Mouse (Mus musculus): ENCODE measurements around the gene Crebl2.

DNA sequence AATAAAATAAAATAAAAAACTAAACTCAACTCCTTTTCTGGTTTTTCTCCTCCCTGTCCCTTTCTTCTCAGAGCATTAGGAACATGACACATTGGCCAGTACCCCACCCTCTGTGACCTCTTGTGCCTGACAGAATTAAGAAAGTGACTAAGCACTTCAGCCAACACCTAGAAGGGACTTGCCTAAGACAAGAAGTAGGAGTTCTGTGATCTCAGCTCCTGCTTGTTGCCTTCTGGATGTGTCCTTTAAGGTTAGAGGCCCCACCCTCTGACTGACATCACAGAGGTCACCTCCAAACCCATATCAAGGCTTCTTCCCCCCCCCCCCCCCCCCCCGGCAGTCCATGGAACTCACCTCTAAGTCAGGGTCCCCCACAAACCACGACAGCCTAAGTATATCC, 22.9 kb upstream of the Crebl2 start:
- TF ChIP-seq NRF1 (IDR thresholded peaks at IDR 0.05; ENCODE audit: insufficient read depth, low read depth, low read length, poor library complexity, severe bottlenecking) (no peak), GABPA (IDR thresholded peaks at IDR 0.05; ENCODE audit: low read depth, low read length) (no peak), POLR2AphosphoS2 (IDR thresholded peaks at IDR 0.05; ENCODE audit: low read length) (no peak), CTCF (IDR thresholded peaks at IDR 0.05 in 2 of 3, conservative IDR thresholded peaks at IDR 0.05 in 1 of 3; ENCODE audit: control insufficient read depth in 1 of 3, insufficient read depth in 1 of 3, low read depth in 2 of 3, low read length in 3 of 3, poor library complexity in 1 of 3, severe bottlenecking in 1 of 3) (no peak), POLR2A (IDR thresholded peaks at IDR 0.05; ENCODE audit: control insufficient read depth in 1 of 2, insufficient read depth in 1 of 2, low read depth in 1 of 2, low read length in 2 of 2, poor library complexity in 1 of 2) (no peak), ZC3H11A (IDR thresholded peaks at IDR 0.05; ENCODE audit: low read depth, low read length) (no peak), JUND (IDR thresholded peaks at IDR 0.05; ENCODE audit: low read depth, low read length) (no peak), GATA1 (IDR thresholded peaks at IDR 0.05; ENCODE audit: low read depth, low read length) (no peak), MAZ (IDR thresholded peaks at IDR 0.05; ENCODE audit: low read depth, low read length) (no peak), SIN3A (IDR thresholded peaks at IDR 0.05; ENCODE audit: low read length) (no peak), USF2 (IDR thresholded peaks at IDR 0.05; ENCODE audit: borderline replicate concordance in 1 of 2, insufficient read depth in 1 of 2, low read depth in 1 of 2, low read length in 2 of 2) (no peak), CHD2 (IDR thresholded peaks at IDR 0.05; ENCODE audit: low read length) (no peak), MAX (IDR thresholded peaks at IDR 0.05; ENCODE audit: low read length) (no peak), HCFC1 (IDR thresholded peaks at IDR 0.05; ENCODE audit: low read depth, low read length) (no peak)
